Mouse (Mus musculus): Measurements from ENCODE around the gene Cdk5rap3. TPM values are rescaled to one million over a fixed set of nuclear protein-coding genes. Genes with fewer than 3 reads are reported as not detected.

Gene Cdk5rap3
- polyA plus RNA-seq, 1 experiment from 2014 or later = 68.7 TPM

DNA sequence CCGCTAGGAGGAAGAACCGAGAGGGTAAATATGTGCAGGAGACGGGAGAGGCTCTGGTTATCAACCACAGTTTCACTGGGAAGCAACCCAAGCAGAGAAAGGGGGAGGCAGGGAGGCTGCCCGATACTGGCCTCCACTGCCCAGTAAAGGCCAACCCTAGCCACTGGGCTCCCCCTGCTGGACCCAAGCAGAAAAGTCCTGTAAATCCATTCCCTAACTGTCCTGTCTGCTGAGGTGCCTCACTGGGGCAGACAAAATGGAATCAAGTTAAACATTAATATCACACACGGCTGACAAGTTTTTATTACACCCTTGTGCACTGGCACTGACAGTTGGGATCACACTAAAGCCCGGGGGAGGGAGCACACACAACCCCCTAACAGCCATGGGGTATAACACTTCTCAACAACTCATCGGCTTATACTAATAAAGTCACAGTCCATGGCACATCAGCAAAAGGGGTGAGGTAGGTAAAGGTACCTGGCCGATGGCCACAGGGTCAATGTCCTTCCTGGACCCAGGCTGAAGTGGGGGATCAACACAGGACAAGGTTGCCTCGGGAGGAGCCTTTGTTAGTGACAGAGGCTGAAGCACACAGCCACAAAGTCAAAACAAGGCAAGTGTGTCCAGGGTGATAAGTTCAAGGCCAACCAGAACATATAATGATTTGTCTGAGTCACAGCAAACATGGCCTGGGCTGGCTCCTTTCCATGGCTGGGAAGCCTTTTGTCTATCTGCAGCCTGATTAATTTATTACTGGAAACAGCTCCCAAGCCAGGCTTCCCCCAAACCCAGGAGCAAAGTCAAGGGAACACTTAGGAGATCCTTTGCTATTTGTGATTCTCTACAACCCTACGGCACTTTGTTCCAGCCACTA is 21.5 kb upstream of the Cdk5rap3 start:
- H3K4me2 ChIP-seq (replicated peaks; ENCODE audit: low read depth, low read length) = no peak overlapping the region
- H3K4me1 ChIP-seq (ENCODE audit: control insufficient read depth, insufficient read depth, low read length) = no peaks in the 10 kb centered on the region
- whole genome bisulfite sequencing = 41% methylated on average over 10 of the region's 10 CpGs
- no peaks in the 10 kb centered on the region for H3K36me3 ChIP-seq (ENCODE audit: control insufficient read depth, insufficient read depth, low read length)
- no peaks in the 10 kb centered on the region for H3K9me3 ChIP-seq (ENCODE audit: control insufficient read depth, low read depth, low read length)
- no peak overlapping the region for H3K4me3 ChIP-seq (ENCODE audit: low read depth, low read length)
- no peaks in the 10 kb centered on the region for H3K27me3 ChIP-seq (ENCODE audit: control insufficient read depth, insufficient read depth, low read length)
- ATAC-seq (ENCODE audit: insufficient number of reproducible peaks, insufficient read depth, low FRiP score, low read depth) = peak; percentile 70
- peak overlapping the region; percentile 23; the same call in 1 of the 2 replicates for H3K27ac ChIP-seq (ENCODE audit: low read length)
- no peak overlapping the region for H3K9ac ChIP-seq (replicated peaks; ENCODE audit: low read depth, low read length)

- WGBS = 83% methylated on average over 9 of the region's 9 CpGs
- ATAC-seq (ENCODE audit: insufficient number of reproducible peaks, insufficient read depth, low FRiP score, low read depth) = no peak
- Histone ChIP-seq H3K9ac (replicated peaks; ENCODE audit: low read depth, low read length) (no peak overlapping the region), H3K4me3 (ENCODE audit: low read depth, low read length) (no peak overlapping the region), H3K36me3 (ENCODE audit: control insufficient read depth, insufficient read depth, low read length) (no peaks in the 10 kb centered on the region), H3K27ac (ENCODE audit: low read length) (no peak overlapping the region), H3K4me2 (replicated peaks; ENCODE audit: low read depth, low read length) (no peak overlapping the region), H3K27me3 (ENCODE audit: control insufficient read depth, insufficient read depth, low read length) (no peaks in the 10 kb centered on the region), H3K4me1 (ENCODE audit: control insufficient read depth, insufficient read depth, low read length) (no peaks in the 10 kb centered on the region), H3K9me3 (ENCODE audit: control insufficient read depth, low read depth, low read length) (no peaks in the 10 kb centered on the region)
Measured at GRCm38 (mm10) chr11:96935872-96936650, 19.8 kb upstream of the Cdk5rap3 start.

GRCm38 (mm10) chr11:96934921-96935356 is 18.6 kb upstream of the Cdk5rap3 start:
- H3K9ac ChIP-seq (replicated peaks; ENCODE audit: low read depth, low read length) = no peak overlapping the region
- WGBS = 24% methylated on average over 12 of the region's 12 CpGs
- H3K9me3 ChIP-seq (ENCODE audit: control insufficient read depth, low read depth, low read length) = no peaks in the 10 kb centered on the region
- peak overlapping the region; percentile 10; the same call in 1 of the 2 replicates for H3K27ac ChIP-seq (ENCODE audit: low read length)
- no peaks in the 10 kb centered on the region for H3K36me3 ChIP-seq (ENCODE audit: control insufficient read depth, insufficient read depth, low read length)
- no peaks in the 10 kb centered on the region for H3K27me3 ChIP-seq (ENCODE audit: control insufficient read depth, insufficient read depth, low read length)
- ATAC-seq (ENCODE audit: insufficient number of reproducible peaks, insufficient read depth, low FRiP score, low read depth) = peak; percentile 88
- peak overlapping the region; percentile 27 for H3K4me2 ChIP-seq (replicated peaks; ENCODE audit: low read depth, low read length)
- no peaks in the 10 kb centered on the region for H3K4me1 ChIP-seq (ENCODE audit: control insufficient read depth, insufficient read depth, low read length)
- H3K4me3 ChIP-seq (ENCODE audit: low read depth, low read length) = no peak overlapping the region

DNA sequence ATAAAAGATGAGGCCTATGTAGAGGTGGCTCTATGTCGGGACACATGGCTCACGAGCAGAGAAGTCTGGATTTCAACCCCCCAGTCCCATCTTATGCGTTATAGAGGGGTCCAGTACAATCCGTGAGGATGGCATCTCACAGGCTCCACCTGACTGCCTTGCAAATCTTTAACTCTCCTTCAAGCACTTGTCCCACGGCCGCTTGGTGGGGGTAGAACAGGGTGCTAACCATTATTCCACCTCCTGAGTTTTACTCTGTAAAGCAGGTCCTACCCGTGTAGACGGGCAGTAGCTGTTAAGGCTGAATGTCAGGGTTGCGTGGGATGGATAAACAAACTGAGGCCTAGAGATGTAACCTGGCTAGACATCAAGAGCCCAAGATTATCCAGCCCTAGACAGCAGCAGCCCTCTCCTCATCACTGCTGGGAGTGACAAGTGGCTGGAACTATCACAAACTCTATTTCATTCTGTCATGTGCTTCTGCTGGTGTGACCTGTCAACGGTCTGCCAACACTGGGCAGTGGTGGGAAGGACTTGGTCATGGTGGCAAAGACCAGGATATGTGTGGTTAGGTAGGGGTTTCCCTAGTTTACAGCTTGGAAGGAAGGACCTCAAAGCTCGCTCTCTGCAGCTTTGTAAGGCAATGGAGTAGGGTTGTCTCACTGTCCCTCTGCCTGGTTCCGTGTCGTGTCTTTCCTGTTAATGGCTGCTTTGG is 17.4 kb upstream of the Cdk5rap3 start:
- H3K9me3 ChIP-seq (ENCODE audit: control insufficient read depth, low read depth, low read length) = no peaks in the 10 kb centered on the region
- no peak overlapping the region for H3K27ac ChIP-seq (ENCODE audit: low read length)
- 90% methylated on average over 13 of the region's 13 CpGs for WGBS
- no peak overlapping the region for H3K4me2 ChIP-seq (replicated peaks; ENCODE audit: low read depth, low read length)
- no peak overlapping the region for H3K4me3 ChIP-seq (ENCODE audit: low read depth, low read length)
- H3K36me3 ChIP-seq (ENCODE audit: control insufficient read depth, insufficient read depth, low read length) = no peaks in the 10 kb centered on the region
- H3K9ac ChIP-seq (replicated peaks; ENCODE audit: low read depth, low read length) = no peak overlapping the region
- H3K27me3 ChIP-seq (ENCODE audit: control insufficient read depth, insufficient read depth, low read length) = no peaks in the 10 kb centered on the region
- H3K4me1 ChIP-seq (ENCODE audit: control insufficient read depth, insufficient read depth, low read length) = no peaks in the 10 kb centered on the region
- ATAC-seq (ENCODE audit: insufficient number of reproducible peaks, insufficient read depth, low FRiP score, low read depth) = no peak

DNA sequence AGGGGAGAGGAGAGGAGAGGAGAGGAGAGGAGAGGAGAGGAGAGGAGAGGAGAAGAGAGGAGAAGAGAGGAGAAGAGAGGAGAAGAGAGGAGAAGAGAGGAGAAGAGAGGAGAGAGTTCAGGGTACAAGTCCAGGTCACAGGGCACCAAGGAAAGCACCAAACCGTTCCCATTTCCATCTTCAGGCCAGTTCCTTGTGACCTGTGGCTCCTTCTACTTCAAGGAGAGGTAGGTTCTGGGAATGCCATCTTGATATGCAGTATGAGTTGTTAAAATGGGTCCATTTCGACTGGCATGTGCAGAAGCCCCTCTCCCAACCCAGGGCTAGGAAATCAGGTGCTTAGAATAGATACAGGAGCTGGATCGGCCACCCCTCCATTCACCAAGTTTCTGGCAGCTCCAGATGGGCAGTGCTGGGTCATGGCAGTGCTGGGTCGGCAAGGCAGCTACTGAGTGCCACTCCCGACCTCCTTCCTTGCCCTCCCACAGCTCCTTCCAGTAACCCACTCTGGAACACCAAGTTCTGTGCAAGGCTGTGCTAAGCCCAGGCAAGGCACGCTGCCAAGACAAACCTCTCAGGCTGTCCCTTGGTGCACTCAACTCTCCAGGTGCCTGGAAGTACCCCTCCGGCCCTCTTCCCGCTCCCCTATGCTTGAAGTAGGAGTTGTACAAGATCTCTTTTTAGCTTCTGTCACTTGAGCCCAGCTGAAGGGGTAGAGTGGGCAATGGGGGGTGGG is 15.2 kb upstream of the Cdk5rap3 start:
- peak overlapping the region; percentile 1; the same call in 1 of the 2 replicates for H3K4me2 ChIP-seq (replicated peaks; ENCODE audit: low read depth, low read length)
- H3K4me3 ChIP-seq (ENCODE audit: low read depth, low read length) = no peak overlapping the region
- H3K9ac ChIP-seq (replicated peaks; ENCODE audit: low read depth, low read length) = no peak overlapping the region
- H3K9me3 ChIP-seq (ENCODE audit: control insufficient read depth, low read depth, low read length) = no peaks in the 10 kb centered on the region
- H3K36me3 ChIP-seq (ENCODE audit: control insufficient read depth, insufficient read depth, low read length) = no peaks in the 10 kb centered on the region
- no peaks in the 10 kb centered on the region for H3K4me1 ChIP-seq (ENCODE audit: control insufficient read depth, insufficient read depth, low read length)
- no peak overlapping the region for H3K27ac ChIP-seq (ENCODE audit: low read length)
- no peaks in the 10 kb centered on the region for H3K27me3 ChIP-seq (ENCODE audit: control insufficient read depth, insufficient read depth, low read length)
- ATAC-seq (ENCODE audit: insufficient number of reproducible peaks, insufficient read depth, low FRiP score, low read depth) = no peak
- 53% methylated on average over 8 of the region's 8 CpGs for WGBS

- Histone ChIP-seq H3K9ac (replicated peaks; ENCODE audit: low read depth, low read length) (no peak overlapping the region; the same call in 1 of the 2 replicates), H3K9me3 (ENCODE audit: control insufficient read depth, low read depth, low read length) (no peaks in the 10 kb centered on the region), H3K27me3 (ENCODE audit: control insufficient read depth, insufficient read depth, low read length) (no peaks in the 10 kb centered on the region), H3K36me3 (ENCODE audit: control insufficient read depth, insufficient read depth, low read length) (no peaks in the 10 kb centered on the region), H3K4me2 (replicated peaks; ENCODE audit: low read depth, low read length) (peak overlapping the region; percentile 40), H3K4me3 (ENCODE audit: low read depth, low read length) (peak overlapping the region; percentile 34), H3K27ac (ENCODE audit: low read length) (peak overlapping the region; percentile 93), H3K4me1 (ENCODE audit: control insufficient read depth, insufficient read depth, low read length) (no peaks in the 10 kb centered on the region)
- 52% methylated on average over 9 of the region's 9 CpGs for WGBS
- ATAC-seq (ENCODE audit: insufficient number of reproducible peaks, insufficient read depth, low FRiP score, low read depth) = no peak
Measured at GRCm38 (mm10) chr11:96929766-96930331, 13.6 kb upstream of the Cdk5rap3 start.

DNA sequence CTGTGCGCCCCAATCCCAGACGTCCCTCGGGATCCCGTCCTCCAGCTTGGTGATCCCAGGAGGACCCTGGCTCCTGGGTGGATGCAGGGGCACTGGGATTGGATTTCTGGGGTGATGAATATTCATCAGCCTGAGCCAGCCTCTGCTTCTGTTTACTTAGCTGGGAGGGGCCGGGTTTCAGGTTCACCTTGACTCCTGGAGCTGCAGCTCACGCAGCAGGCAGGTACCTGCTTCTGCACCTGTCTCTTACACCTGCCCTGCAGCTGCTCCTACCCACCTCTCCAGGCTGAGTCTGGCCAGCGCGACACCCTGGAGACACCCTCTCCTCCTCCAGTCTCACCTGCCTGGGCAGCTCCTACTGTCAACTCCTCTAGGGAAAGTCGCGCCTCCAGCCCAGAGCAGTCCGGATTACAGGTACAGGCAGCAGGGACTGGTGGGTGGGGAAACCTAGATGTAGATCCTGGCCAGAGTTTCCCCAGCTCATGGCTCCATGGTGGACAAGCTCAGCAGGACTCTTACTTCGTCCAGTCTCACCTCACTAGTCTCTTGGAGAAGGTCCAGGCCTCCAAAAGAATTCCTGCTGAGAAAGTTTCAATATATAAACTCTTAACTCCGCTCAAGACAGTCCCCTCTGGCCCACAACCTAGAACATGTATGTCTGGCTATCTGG is 12.9 kb upstream of the Cdk5rap3 start:
- H3K36me3 ChIP-seq (ENCODE audit: control insufficient read depth, insufficient read depth, low read length) = no peaks in the 10 kb centered on the region
- H3K27me3 ChIP-seq (ENCODE audit: control insufficient read depth, insufficient read depth, low read length) = no peaks in the 10 kb centered on the region
- H3K9ac ChIP-seq (replicated peaks; ENCODE audit: low read depth, low read length) = no peak overlapping the region; the same call in 1 of the 2 replicates
- 10% methylated on average over 13 of the region's 13 CpGs for WGBS
- H3K9me3 ChIP-seq (ENCODE audit: control insufficient read depth, low read depth, low read length) = no peaks in the 10 kb centered on the region
- peak overlapping the region; percentile 34 for H3K4me3 ChIP-seq (ENCODE audit: low read depth, low read length)
- peak overlapping the region; percentile 93 for H3K27ac ChIP-seq (ENCODE audit: low read length)
- ATAC-seq (ENCODE audit: insufficient number of reproducible peaks, insufficient read depth, low FRiP score, low read depth) = peak; percentile 87
- peak overlapping the region; percentile 40 for H3K4me2 ChIP-seq (replicated peaks; ENCODE audit: low read depth, low read length)
- H3K4me1 ChIP-seq (ENCODE audit: control insufficient read depth, insufficient read depth, low read length) = no peaks in the 10 kb centered on the region

All from stomach, embryonic 14.5 days (tissue).